Comparison of ENCODE assay signal across 20 mouse cellular contexts in the genomic region with DNA sequence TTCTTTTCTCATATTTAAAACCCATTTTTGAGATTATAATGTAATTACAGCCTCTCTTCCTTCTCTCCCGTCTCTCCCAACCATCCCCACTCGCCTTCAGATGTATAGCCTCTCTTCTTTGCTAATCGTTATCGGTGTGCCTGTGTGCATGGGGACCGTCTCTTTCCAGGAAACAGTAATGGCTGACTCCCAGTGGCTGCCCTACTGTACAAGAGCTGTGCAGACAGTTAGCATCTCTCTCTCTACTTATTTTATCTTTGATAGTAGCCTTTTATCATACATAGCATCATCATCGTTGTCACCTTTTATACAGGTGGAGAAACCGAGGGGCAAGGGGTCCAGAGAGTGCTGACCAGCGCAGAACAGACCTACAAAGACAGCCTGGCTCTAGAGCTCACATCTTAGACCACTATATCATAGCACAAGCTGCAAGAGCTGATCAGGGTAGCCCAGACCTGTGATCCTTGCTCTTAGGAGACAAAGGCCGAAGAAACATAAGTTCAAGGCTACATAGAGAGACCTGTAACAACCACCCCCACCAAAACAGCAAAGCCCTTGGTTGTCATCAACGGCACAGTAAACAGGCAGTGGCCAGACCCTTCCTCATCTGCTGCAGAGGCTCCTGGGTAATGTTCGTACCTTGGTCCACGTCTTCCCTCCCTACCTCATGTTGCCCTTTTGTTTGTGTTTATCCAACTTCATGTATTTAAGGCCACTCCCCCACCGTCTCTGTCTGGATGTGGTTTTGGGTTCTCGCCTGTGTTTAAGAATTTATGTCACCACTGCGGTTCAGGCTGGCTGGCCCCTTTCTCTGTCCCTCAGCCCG.
"Had no signal": no experiment of that assay in that cellular context is flagged by ENCODE, and none has a peak within 500 bp of the region (broad histone marks: within the 10 kb centered on the region; RNA-seq: fewer than 3 reads in every experiment).

No protein-coding gene starts in this region.

- ATAC-seq: liver, embryonic 12.5 days had no signal

- H3K9me3 ChIP-seq: limb, embryonic 13.5 days; liver, embryonic 12.5 days; liver, embryonic 15.5 days; lung, embryonic 15.5 days had no signal

- H3K36me3 ChIP-seq: limb, embryonic 13.5 days; liver, embryonic 12.5 days; liver, embryonic 15.5 days; lung, embryonic 15.5 days had no signal

- H3K4me2 ChIP-seq: limb, embryonic 13.5 days; liver, embryonic 12.5 days; liver, embryonic 15.5 days; lung, embryonic 15.5 days had no signal

- DNase-seq: kidney, adult 18-20 months; kidney, adult 9 months; kidney, postnatal 14 days; kidney, postnatal 4 days; left cerebral cortex, postnatal 4 days; liver; lung, adult 18-20 months; lung, postnatal 10 days; lung, postnatal 4 days; midbrain, embryonic 14.5 days; right cerebral cortex, adult 18-20 months; right cerebral cortex, postnatal 14 days; right cerebral cortex, postnatal 4 days; thymus, adult 2 months; thymus, postnatal 14 days had no signal

- H3K9ac ChIP-seq: limb, embryonic 13.5 days; liver, embryonic 12.5 days; liver, embryonic 15.5 days; lung, embryonic 15.5 days had no signal

- H3K4me1 ChIP-seq: liver, embryonic 12.5 days; liver, embryonic 15.5 days had no signal

- H3K27me3 ChIP-seq: limb, embryonic 13.5 days; liver, embryonic 12.5 days; liver, embryonic 15.5 days; lung, embryonic 15.5 days had no signal

- H3K4me3 ChIP-seq: limb, embryonic 13.5 days; liver, embryonic 12.5 days; liver, embryonic 15.5 days; lung, embryonic 15.5 days had no signal

- H3K27ac ChIP-seq: limb, embryonic 13.5 days; liver, embryonic 12.5 days; liver, embryonic 15.5 days; lung, embryonic 15.5 days; stomach, postnatal 0 days had no signal
